Mouse (Mus musculus) mesoderm, embryonic 11.5 days (tissue): ENCODE measurements at regions not wholly inside any gene's neighbourhood (a gene's known extent, or its start where the extent isn't known, plus 50 kb on each side); places are given as distances from the start of the nearest gene placed in this dataset.

Experiments used
- DNase-seq: peaks from one replicate; pipeline ENCODE4 v3.0.0-alpha.2; 2012; ENCODE audit warnings: low read depth, low spot score

- DNase-seq = no peak
Measured at GRCm38 (mm10) chr12:118415956-118416355, 114.7 kb upstream of the Sp4 start.

GRCm38 (mm10) chr12:118411767-118412430 lies 110.7 kb upstream of the Sp4 start:
- no peak for DNase-seq

GRCm38 (mm10) chr12:118410917-118411316 lies 109.7 kb upstream of the Sp4 start:
- no peak for DNase-seq

GRCm38 (mm10) chr12:118405135-118405534 lies 103.9 kb upstream of the Sp4 start:
- no peak for DNase-seq

- DNase-seq = peak; percentile 12
Measured at GRCm38 (mm10) chr12:118404171-118404570, 102.9 kb upstream of the Sp4 start.

- DNase-seq = peak; percentile 13
Measured at GRCm38 (mm10) chr12:118403519-118404087, 102.4 kb upstream of the Sp4 start.

- no peak for DNase-seq
Measured at GRCm38 (mm10) chr12:118401377-118401776, 100.1 kb upstream of the Sp4 start.

- DNase-seq = no peak
Measured at GRCm38 (mm10) chr12:118391654-118392053, 90.4 kb upstream of the Sp4 start.

GRCm38 (mm10) chr12:118381013-118381412 lies 79.8 kb upstream of the Sp4 start:
- no peak for DNase-seq

GRCm38 (mm10) chr12:118377898-118378297 lies 76.7 kb upstream of the Sp4 start:
- no peak for DNase-seq

GRCm38 (mm10) chr12:118376521-118377493 lies 75.6 kb upstream of the Sp4 start:
- DNase-seq = no peak

GRCm38 (mm10) chr12:118373250-118373649 lies 72.0 kb upstream of the Sp4 start:
- DNase-seq = no peak

GRCm38 (mm10) chr12:118371905-118372304 lies 70.7 kb upstream of the Sp4 start:
- DNase-seq = no peak

- DNase-seq = peak; percentile 4
Measured at GRCm38 (mm10) chr12:118367307-118368076, 66.3 kb upstream of the Sp4 start.

GRCm38 (mm10) chr12:118352866-118353265 lies 51.6 kb upstream of the Sp4 start:
- DNase-seq = no peak

GRCm38 (mm10) chr12:118351421-118351820 lies 50.2 kb upstream of the Sp4 start:
- DNase-seq = no peak
